Mouse (Mus musculus) MEL (cell line): Measurements from ENCODE around the gene Fam196a. TPM values are rescaled to one million over a fixed set of nuclear protein-coding genes. Genes with fewer than 3 reads are reported as not detected.

Experiments
- DNase-seq: peaks from one replicate; pipeline ENCODE4 v3.0.0; 2011; ENCODE audit warnings: low read depth, low spot score
- H3K27ac ChIP-seq: 2 replicates; pipeline ENCODE4 v1.5.1; 2012; ENCODE audit warnings: low read depth, mild to moderate bottlenecking, control low read depth, low read length, moderate library complexity; ENCODE audit not compliant: control insufficient read depth
- H3K27me3 ChIP-seq, 2 experiments: fragments of 150-350 bp in 1 of 2; sonication (generic) in 1 of 2; 2 replicates each; pipeline ENCODE4 v1.6.1; 2012; ENCODE audit warnings: low read length in 2 of 2, mild to moderate bottlenecking in 2 of 2, improper control_type of control experiment in 1 of 2, moderate library complexity in 1 of 2; ENCODE audit not compliant: insufficient read depth in 2 of 2, control insufficient read depth in 1 of 2
- H3K36me3 ChIP-seq, 2 experiments: 2 replicates each; pipeline ENCODE4 v1.6.1; 2012 to 2014; ENCODE audit warnings: low read length in 2 of 2, improper control_type of control experiment in 1 of 2, inconsistent platforms in 1 of 2, mild to moderate bottlenecking in 1 of 2; ENCODE audit not compliant: insufficient read depth in 2 of 2, control insufficient read depth in 1 of 2
- H3K4me1 ChIP-seq, 2 experiments: fragments of 150-350 bp in 1 of 2; sonication (generic) in 1 of 2; 2 replicates each; pipeline ENCODE4 v1.6.1; 2012; ENCODE audit warnings: low read length in 2 of 2, improper control_type of control experiment in 1 of 2, mild to moderate bottlenecking in 1 of 2; ENCODE audit not compliant: insufficient read depth in 2 of 2, control insufficient read depth in 1 of 2
- H3K4me3 ChIP-seq, 2 experiments: fragments of 150-350 bp in 1 of 2; sonication (generic) in 1 of 2; 2 replicates each; pipeline ENCODE4 v1.5.1; 2012; ENCODE audit warnings: low read depth in 2 of 2, low read length in 2 of 2, mild to moderate bottlenecking in 2 of 2, moderate library complexity in 2 of 2, control low read depth in 1 of 2, improper control_type of control experiment in 1 of 2; ENCODE audit not compliant: control insufficient read depth in 1 of 2, insufficient read depth in 1 of 2
- H3K79me2 ChIP-seq: 2 replicates; pipeline ENCODE4 v1.6.1; 2012; ENCODE audit warnings: mild to moderate bottlenecking, low read length, moderate library complexity; ENCODE audit not compliant: control insufficient read depth, poor library complexity, insufficient read depth
- H3K9ac ChIP-seq: 2 replicates; pipeline ENCODE4 v1.6.1; 2012; ENCODE audit warnings: low read depth, mild to moderate bottlenecking, control low read depth, low read length, moderate library complexity; ENCODE audit not compliant: control insufficient read depth, poor library complexity, severe bottlenecking
- H3K9me3 ChIP-seq: fragments of 150-350 bp; sonication (generic); replicated peaks from 2 replicates; pipeline ENCODE4 v1.6.1; 2012; ENCODE audit warnings: mild to moderate bottlenecking, low read length, improper control_type of control experiment, moderate library complexity; ENCODE audit not compliant: insufficient read depth
- ELF1 ChIP-seq: IDR thresholded peaks from 2 replicates; pipeline ENCODE4 v1.6.1; 2014; ENCODE audit warnings: low read depth, mild to moderate bottlenecking, inconsistent platforms, low read length, improper control_type of control experiment, moderate library complexity
- EP300 ChIP-seq, 2 experiments: IDR thresholded peaks; 2 replicates each; pipeline ENCODE4 v1.6.1; 2011; ENCODE audit warnings: improper control_type of control experiment in 2 of 2, low read length in 2 of 2, low read depth in 1 of 2, mild to moderate bottlenecking in 1 of 2
- ETS1 ChIP-seq: IDR thresholded peaks from 2 replicates; pipeline ENCODE4 v1.6.1; 2012; ENCODE audit warnings: low read depth, mild to moderate bottlenecking, inconsistent platforms, low read length, improper control_type of control experiment, moderate library complexity
- GABPA ChIP-seq: IDR thresholded peaks from 2 replicates; pipeline ENCODE4 v1.6.1; 2012; ENCODE audit warnings: low read depth, mild to moderate bottlenecking, inconsistent platforms, low read length, improper control_type of control experiment, moderate library complexity
- HCFC1 ChIP-seq: IDR thresholded peaks from 2 replicates; pipeline ENCODE4 v1.6.1; 2012; ENCODE audit warnings: low read depth, mild to moderate bottlenecking, inconsistent platforms, low read length, improper control_type of control experiment, moderate library complexity
- JUND ChIP-seq: IDR thresholded peaks from 2 replicates; pipeline ENCODE4 v1.6.1; 2011; ENCODE audit warnings: low read depth, mild to moderate bottlenecking, improper control_type of control experiment, low read length
- KAT2A ChIP-seq: conservative IDR thresholded peaks from 2 replicates; pipeline ENCODE4 v1.6.1; 2012; ENCODE audit warnings: low read depth, low read length, improper control_type of control experiment, inconsistent platforms
- MAFK ChIP-seq: IDR thresholded peaks from 2 replicates; pipeline ENCODE4 v1.6.1; 2011; ENCODE audit warnings: low read depth, mild to moderate bottlenecking, low read length, improper control_type of control experiment, borderline replicate concordance
- MXI1 ChIP-seq: IDR thresholded peaks from 2 replicates; pipeline ENCODE4 v1.6.1; 2011; ENCODE audit warnings: mild to moderate bottlenecking, low read depth, low read length, improper control_type of control experiment
- NELFE ChIP-seq: IDR thresholded peaks from 2 replicates; pipeline ENCODE4 v1.6.1; 2011; ENCODE audit warnings: low read depth, low read length, improper control_type of control experiment
- POLR2A ChIP-seq, 2 experiments: IDR thresholded peaks; 2 replicates each; pipeline ENCODE4 v1.6.1; 2011 to 2012; ENCODE audit warnings: low read length in 2 of 2, mild to moderate bottlenecking in 2 of 2, control low read depth in 1 of 2, improper control_type of control experiment in 1 of 2, low read depth in 1 of 2, moderate library complexity in 1 of 2; ENCODE audit not compliant: control insufficient read depth in 1 of 2, insufficient read depth in 1 of 2, poor library complexity in 1 of 2
- POLR2AphosphoS2 ChIP-seq: IDR thresholded peaks from 2 replicates; pipeline ENCODE4 v1.6.1; 2011; ENCODE audit warnings: low read length, improper control_type of control experiment
- POLR2AphosphoS5 ChIP-seq: IDR thresholded peaks from 2 replicates; pipeline ENCODE4 v1.6.1; 2012; ENCODE audit warnings: low read depth, borderline replicate concordance, mild to moderate bottlenecking, inconsistent platforms, low read length, moderate library complexity, mixed read lengths
- RCOR1 ChIP-seq: IDR thresholded peaks from 2 replicates; pipeline ENCODE4 v1.6.1; 2012; ENCODE audit warnings: low read depth, mild to moderate bottlenecking, inconsistent platforms, low read length, improper control_type of control experiment
- SIN3A ChIP-seq: IDR thresholded peaks from 2 replicates; pipeline ENCODE4 v1.6.1; 2012; ENCODE audit warnings: low read length, improper control_type of control experiment, inconsistent platforms
- TBP ChIP-seq: IDR thresholded peaks from 2 replicates; pipeline ENCODE4 v1.8.0; 2011; ENCODE audit warnings: low read depth, low read length, improper control_type of control experiment
- TCF12 ChIP-seq: IDR thresholded peaks from 2 replicates; pipeline ENCODE4 v1.6.1; 2014; ENCODE audit warnings: low read depth, mild to moderate bottlenecking, inconsistent platforms, low read length, improper control_type of control experiment, moderate library complexity
- ZC3H11A ChIP-seq: IDR thresholded peaks from 2 replicates; pipeline ENCODE4 v1.6.1; 2012; ENCODE audit warnings: low read depth, mild to moderate bottlenecking, inconsistent platforms, low read length, improper control_type of control experiment
- ZKSCAN1 ChIP-seq: IDR thresholded peaks from 2 replicates; pipeline ENCODE4 v1.6.1; 2012; ENCODE audit warnings: low read depth, mild to moderate bottlenecking, inconsistent platforms, low read length, improper control_type of control experiment, moderate library complexity
- ZMIZ1 ChIP-seq: IDR thresholded peaks from 2 replicates; pipeline ENCODE4 v1.6.1; 2012; ENCODE audit warnings: low read depth, mild to moderate bottlenecking, inconsistent platforms, low read length, improper control_type of control experiment, moderate library complexity
- ZNF384 ChIP-seq: IDR thresholded peaks from 2 replicates; pipeline ENCODE4 v1.6.1; 2012; ENCODE audit warnings: low read depth, mild to moderate bottlenecking, inconsistent platforms, low read length, improper control_type of control experiment
- polyA plus RNA-seq, 2 experiments: library from polyadenylated mRNA; stranded (reverse) in 1 of 2; unstranded in 1 of 2; fragments of >175 nt in 1 of 2; fragments of >200 nt in 1 of 2; gene quantifications; 2 replicates each; pipeline versions ENCODE4 v1.2.1 to v1.2.4; 2012; ENCODE audit warnings: low replicate concordance in 2 of 2, low read depth in 1 of 2; ENCODE audit not compliant: insufficient read length in 2 of 2, insufficient read depth in 1 of 2, missing spikeins in 1 of 2
- total RNA-seq: library from RNA; depleted of rRNA; stranded (reverse); fragments of 300-350 nt; gene quantifications from 2 replicates; pipeline ENCODE4 v1.2.3, GENCODE M21; 2012

The Fam196a gene
- total and polyA plus RNA-seq, 3 experiments: not detected

DNA sequence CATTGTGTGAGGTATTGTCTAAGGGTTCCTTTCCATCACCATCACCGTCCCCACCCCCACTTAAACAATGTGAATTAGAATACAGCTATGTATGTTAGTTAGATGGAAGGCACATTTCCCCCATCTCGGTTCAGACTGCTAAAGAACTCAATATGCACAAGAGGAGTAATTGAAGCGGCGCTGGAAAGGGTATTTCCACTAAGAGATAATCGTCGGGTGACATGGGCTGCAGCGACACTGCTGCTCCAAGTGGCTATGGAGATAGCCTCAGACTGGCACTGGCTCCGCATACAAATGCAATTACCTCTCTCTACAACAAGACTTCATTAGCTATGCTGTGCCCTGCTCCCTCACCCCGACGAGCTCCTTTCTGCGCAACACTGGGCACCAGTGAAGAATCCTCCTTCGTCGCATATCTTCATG, 45.8 kb downstream of the Fam196a start:
- no peak overlapping the region for H3K9ac ChIP-seq
- no peaks in the 10 kb centered on the region for H3K36me3 ChIP-seq
- no peaks in the 10 kb centered on the region for H3K9me3 ChIP-seq
- DNase-seq: no peak
- TF ChIP-seq SIN3A: no peak
- TF ChIP-seq ZKSCAN1: no peak
- no peak for TF ChIP-seq NELFE
- TF ChIP-seq POLR2AphosphoS2: no peak
- TF ChIP-seq EP300 (IDR thresholded peaks at IDR 0.05; ENCODE audit: low read depth in 1 of 2, low read length in 2 of 2): no peak
- TF ChIP-seq HCFC1: no peak
- TF ChIP-seq RCOR1: no peak
- TF ChIP-seq ZC3H11A: no peak
- no peak for TF ChIP-seq MAFK
- no peak for TF ChIP-seq TCF12
- TF ChIP-seq MXI1: no peak
- no peak for TF ChIP-seq ZNF384
- no peak for TF ChIP-seq KAT2A
- no peak for TF ChIP-seq POLR2AphosphoS5
- TF ChIP-seq ELF1: no peak
- no peak for TF ChIP-seq GABPA
- TF ChIP-seq JUND: no peak
- no peak for TF ChIP-seq ZMIZ1
- H3K27ac ChIP-seq: no peak overlapping the region
- H3K4me1 ChIP-seq: no peaks in the 10 kb centered on the region
- H3K27me3 ChIP-seq: no peaks in the 10 kb centered on the region
- H3K79me2 ChIP-seq: no peaks in the 10 kb centered on the region
- no peak overlapping the region for H3K4me3 ChIP-seq

DNA sequence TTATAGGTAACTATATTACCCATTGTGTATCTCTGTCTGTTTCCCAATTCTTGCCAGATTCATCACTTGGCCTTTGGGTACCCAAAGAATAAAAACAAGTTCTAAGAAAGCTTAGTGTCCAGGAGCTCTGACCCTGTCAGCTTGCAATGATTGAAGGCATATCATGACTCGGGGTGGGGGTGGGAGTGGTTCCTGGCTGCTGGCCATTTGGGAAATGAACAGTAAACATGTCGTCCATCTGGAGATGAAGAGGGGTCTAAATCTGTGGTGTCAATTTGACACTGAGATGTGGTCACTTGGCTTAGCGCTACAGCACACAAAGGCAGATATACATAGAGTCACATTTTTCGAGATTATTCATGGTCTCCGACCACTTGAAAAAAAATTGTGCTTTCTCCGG, 54.7 kb downstream of the Fam196a start:
- Histone ChIP-seq H3K4me1 (no peaks in the 10 kb centered on the region), H3K9ac (no peak overlapping the region), H3K9me3 (no peaks in the 10 kb centered on the region), H3K79me2 (no peaks in the 10 kb centered on the region), H3K27ac (no peak overlapping the region), H3K27me3 (no peaks in the 10 kb centered on the region), H3K36me3 (no peaks in the 10 kb centered on the region), H3K4me3 (no peak overlapping the region)
- no peak for DNase-seq
- TF ChIP-seq ZMIZ1: no peak
- no peak for TF ChIP-seq MXI1
- no peak for TF ChIP-seq JUND
- TF ChIP-seq ELF1: no peak
- TF ChIP-seq RCOR1: no peak
- no peak for TF ChIP-seq TBP
- no peak for TF ChIP-seq EP300 (IDR thresholded peaks at IDR 0.05; ENCODE audit: low read depth in 1 of 2, low read length in 2 of 2)
- no peak for TF ChIP-seq POLR2A (IDR thresholded peaks at IDR 0.05; ENCODE audit: control insufficient read depth in 1 of 2, insufficient read depth in 1 of 2, low read depth in 1 of 2, low read length in 2 of 2, poor library complexity in 1 of 2)
- TF ChIP-seq ETS1: no peak
